Mouse (Mus musculus) liver, adult 2 months (tissue): ENCODE measurements around the gene Lhfpl5. TPM values are rescaled to one million over a fixed set of nuclear protein-coding genes. Genes with fewer than 3 reads are reported as not detected.

Experiments
- DNase-seq: peaks from one replicate; pipeline ENCODE4 v3.0.0-alpha.2; 2011; ENCODE audit warnings: low read depth, low spot score; ENCODE audit errors: extremely low read depth
- H3K27ac ChIP-seq: fragments of 200-500 bp; replicated peaks from 2 replicates; pipeline ENCODE4 v1.5.1; 2012; ENCODE audit warnings: low read depth, mild to moderate bottlenecking, control low read depth, inconsistent platforms, low read length; ENCODE audit not compliant: insufficient read depth
- H3K27me3 ChIP-seq: fragments of 200-500 bp; 2 replicates; pipeline ENCODE4 v1.6.1; 2012; ENCODE audit warnings: mild to moderate bottlenecking, moderate library complexity, low read length, inconsistent platforms; ENCODE audit not compliant: control insufficient read depth, insufficient read depth
- H3K36me3 ChIP-seq: fragments of 200-500 bp; 2 replicates; pipeline ENCODE4 v1.6.1; 2012; ENCODE audit warnings: low read length, inconsistent platforms; ENCODE audit not compliant: control insufficient read depth, insufficient read depth
- H3K4me1 ChIP-seq: fragments of 200-500 bp; 2 replicates; pipeline ENCODE4 v1.6.1; 2011; ENCODE audit warnings: low read length; ENCODE audit not compliant: control insufficient read depth, insufficient read depth
- H3K4me3 ChIP-seq: fragments of 200-500 bp; 2 replicates; pipeline ENCODE4 v1.5.1; 2011; ENCODE audit warnings: low read depth, mild to moderate bottlenecking, control low read depth, low read length, moderate library complexity; ENCODE audit not compliant: insufficient read depth
- H3K79me2 ChIP-seq: fragments of 200-500 bp; 2 replicates; pipeline ENCODE4 v1.6.1; 2012; ENCODE audit warnings: inconsistent platforms, mild to moderate bottlenecking, low read length, moderate library complexity; ENCODE audit not compliant: control insufficient read depth, insufficient read depth
- H3K9ac ChIP-seq: fragments of 200-500 bp; 2 replicates; pipeline ENCODE4 v1.6.1; 2012; ENCODE audit warnings: low read depth, mild to moderate bottlenecking, control low read depth, inconsistent platforms, low read length
- CTCF ChIP-seq: fragments of 200-500 bp; IDR thresholded peaks from 2 replicates; pipeline ENCODE4 v1.5.1; 2011; ENCODE audit warnings: low read depth, low read length, control low read depth
- POLR2A ChIP-seq: fragments of 200-500 bp; IDR thresholded peaks from 2 replicates; pipeline ENCODE4 v1.6.1; 2011; ENCODE audit warnings: low read length, control low read depth; ENCODE audit not compliant: insufficient read depth; ENCODE audit errors: extremely low read depth
- WGBS: fragments of 180-500 bp; shearing (Covaris S2); methylation state at CpG from one replicate; pipeline ENCODE4 v1.1.7; 2018; 5-methylcytosine and 5-hydroxymethylcytosine counted together
- polyA plus RNA-seq: library from polyadenylated mRNA; depleted of rRNA; stranded (reverse); fragments of >200 nt; gene quantifications from 2 replicates; pipeline ENCODE4 v1.2.3, GENCODE M21; 2012; rRNA removed
- total RNA-seq: library from RNA; depleted of rRNA; stranded (reverse); fragments of >200 nt; gene quantifications from 2 replicates; pipeline ENCODE4 v1.2.3, GENCODE M21; 2014; rRNA removed

The Lhfpl5 gene
- total RNA-seq (not detected in 2 replicates), polyA plus RNA-seq (not detected in 2 replicates)

- DNase-seq = no peak
- 16% methylated on average over 50 of the region's 50 CpGs for WGBS
- 0 out of 2 replicates have a peak, but pooled peaks cover 2% of the 10 kb centered on the region for H3K4me1 ChIP-seq
- H3K79me2 ChIP-seq = no peaks in the 10 kb centered on the region
- no peaks in the 10 kb centered on the region for H3K36me3 ChIP-seq
- H3K4me3 ChIP-seq = no peak within 1 kb of the TSS
- TF ChIP-seq POLR2A = no peak
- no peak for TF ChIP-seq CTCF
- H3K27me3 ChIP-seq = no peaks in the 10 kb centered on the region
- no peak within 1 kb of the TSS for H3K9ac ChIP-seq
- no peak within 1 kb of the TSS for H3K27ac ChIP-seq
These were observed at the start of gene Lhfpl5 for GRCm38 (mm10) chr17:28575244-28576125. TSS of gene Lhfpl5 (plus strand) at chr17:28575641.

DNA sequence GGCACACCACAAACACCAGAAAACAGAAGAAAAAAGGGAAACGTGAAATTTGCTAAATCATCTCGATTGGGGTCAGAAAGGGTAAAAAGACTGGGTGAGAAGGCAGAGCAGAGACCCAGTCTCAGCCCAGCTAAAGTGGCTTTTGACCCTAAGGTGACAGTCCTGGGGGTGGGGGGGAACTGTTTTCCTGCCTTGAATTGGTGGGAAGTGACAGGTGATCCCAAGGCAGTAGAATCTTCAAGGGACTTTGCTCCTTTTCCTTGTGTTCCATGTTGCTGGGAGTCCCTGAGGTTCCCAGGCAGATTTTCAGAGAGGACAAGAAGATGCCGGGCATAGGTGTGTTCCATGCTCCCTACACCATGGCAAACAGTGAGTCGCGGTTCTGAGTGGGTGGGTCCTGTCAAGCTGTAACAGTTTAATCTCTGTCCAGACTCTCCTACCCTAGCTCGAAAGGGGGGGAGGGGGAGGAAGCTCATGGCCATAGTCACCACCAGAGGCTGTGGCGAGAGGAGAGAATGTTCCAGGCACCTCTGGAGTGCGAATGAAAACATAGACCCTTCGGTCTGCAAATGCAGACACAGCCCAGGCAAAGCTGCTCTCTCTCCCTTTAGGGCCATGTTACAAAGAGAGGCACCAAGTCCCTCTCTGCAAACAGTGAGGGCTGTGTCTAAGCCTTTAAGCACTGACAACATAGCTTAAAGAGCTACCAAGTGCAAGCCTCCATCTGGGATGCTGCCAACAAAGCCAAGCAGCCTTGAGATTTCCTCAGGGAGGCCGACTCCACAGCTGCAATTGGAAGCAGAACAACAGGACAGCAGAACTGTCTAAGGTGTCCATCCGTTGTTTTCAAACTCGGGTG, 48.0 kb upstream of the Lhfpl5 start:
- H3K79me2 ChIP-seq = no peaks in the 10 kb centered on the region
- TF ChIP-seq POLR2A (no peak), CTCF (no peak)
- no peak overlapping the region for H3K4me3 ChIP-seq
- no peaks in the 10 kb centered on the region for H3K36me3 ChIP-seq
- no peak for DNase-seq
- H3K4me1 ChIP-seq = no peaks in the 10 kb centered on the region; the same call in 1 of the 2 replicates
- no peak overlapping the region for H3K27ac ChIP-seq
- 27% methylated on average over 12 of the region's 12 CpGs for WGBS
- no peaks in the 10 kb centered on the region for H3K27me3 ChIP-seq
- H3K9ac ChIP-seq = no peak overlapping the region

DNA sequence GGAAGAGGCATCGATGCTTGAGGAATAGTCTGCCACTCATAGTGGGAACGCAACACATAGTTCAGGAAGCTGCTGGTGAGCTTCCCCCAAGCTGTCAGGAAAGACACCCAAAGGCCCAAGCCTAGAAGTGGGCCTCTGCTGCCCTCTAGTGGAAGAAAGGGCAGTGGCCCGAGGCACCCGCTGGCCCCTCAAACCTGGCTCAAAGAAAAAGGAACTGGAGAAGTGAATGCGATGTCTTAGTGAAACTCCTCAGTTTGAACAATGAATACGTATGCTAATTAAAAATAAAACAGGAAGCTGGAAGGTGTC, 47.4 kb upstream of the Lhfpl5 start:
- no peaks in the 10 kb centered on the region; the same call in 1 of the 2 replicates for H3K4me1 ChIP-seq
- no peaks in the 10 kb centered on the region for H3K27me3 ChIP-seq
- no peak for TF ChIP-seq POLR2A
- peak; percentile 95 for TF ChIP-seq CTCF
- H3K36me3 ChIP-seq = no peaks in the 10 kb centered on the region
- no peak overlapping the region for H3K4me3 ChIP-seq
- DNase-seq = peak; percentile 28
- H3K79me2 ChIP-seq = no peaks in the 10 kb centered on the region
- 2% methylated on average over 6 of the region's 6 CpGs for WGBS
- no peak overlapping the region for H3K27ac ChIP-seq
- no peak overlapping the region for H3K9ac ChIP-seq

DNA sequence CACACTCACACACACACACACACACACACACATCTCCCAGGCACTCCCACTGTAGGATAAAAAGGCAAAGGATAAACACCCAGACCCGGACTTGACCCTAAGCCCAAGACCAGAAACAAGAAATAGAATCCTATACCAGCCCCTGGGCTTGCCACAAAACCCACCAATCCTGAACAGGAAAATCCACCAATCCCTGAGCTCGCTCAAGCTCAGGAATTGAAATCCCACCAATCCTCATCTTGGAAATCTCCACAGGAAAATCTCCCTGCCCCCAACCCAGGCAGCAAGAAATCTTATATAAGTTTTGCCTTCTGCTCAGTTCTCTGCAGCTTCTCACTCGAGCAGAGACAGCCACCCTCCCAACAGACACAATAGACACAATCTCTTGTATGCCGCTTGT, 46.3 kb upstream of the Lhfpl5 start:
- H3K27ac ChIP-seq = no peak overlapping the region
- H3K36me3 ChIP-seq = no peaks in the 10 kb centered on the region
- no peak for DNase-seq
- WGBS = 80% methylated on average over 4 of the region's 4 CpGs
- no peaks in the 10 kb centered on the region; the same call in 1 of the 2 replicates for H3K4me1 ChIP-seq
- no peak overlapping the region for H3K4me3 ChIP-seq
- H3K79me2 ChIP-seq = no peaks in the 10 kb centered on the region
- no peak overlapping the region for H3K9ac ChIP-seq
- TF ChIP-seq POLR2A (no peak), CTCF (no peak)
- no peaks in the 10 kb centered on the region for H3K27me3 ChIP-seq

DNA sequence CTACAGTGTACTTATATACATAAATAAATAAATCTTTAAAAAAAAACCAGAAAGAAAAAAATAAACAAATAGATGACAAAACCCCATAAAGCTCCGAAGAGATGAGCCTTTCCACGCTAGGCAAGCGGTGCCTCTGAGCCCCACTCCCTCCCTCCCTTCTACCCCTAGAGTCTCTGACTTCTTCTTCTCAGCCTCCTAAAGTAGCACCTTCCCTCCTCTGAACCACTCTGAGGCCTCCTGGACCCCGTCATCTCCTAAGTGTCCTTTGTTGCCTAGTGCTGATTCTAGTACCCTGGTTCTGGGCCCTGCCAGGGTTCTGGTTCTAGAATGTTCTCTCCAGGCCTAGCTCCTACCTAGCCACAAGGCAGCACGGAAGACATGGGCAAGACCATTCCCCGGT, 44.9 kb upstream of the Lhfpl5 start, which contains the start of gene Armc12:
TSS of gene Armc12 (plus strand) at position 301 of the 400 bp plus-strand sequence.
- no peaks in the 10 kb centered on the region for H3K27me3 ChIP-seq
- 97% methylated on average over 6 of the region's 6 CpGs for WGBS
- H3K4me1 ChIP-seq = no peaks in the 10 kb centered on the region
- no peak within 1 kb of the TSS for H3K4me3 ChIP-seq
- no peak within 1 kb of the TSS for H3K27ac ChIP-seq
- H3K79me2 ChIP-seq = no peaks in the 10 kb centered on the region
- no peak within 1 kb of the TSS for H3K9ac ChIP-seq
- TF ChIP-seq CTCF (no peak), POLR2A (no peak)
- no peak for DNase-seq
- H3K36me3 ChIP-seq = no peaks in the 10 kb centered on the region

GRCm38 (mm10) chr17:28531946-28532345, 43.5 kb upstream of the Lhfpl5 start:
- WGBS = 44% methylated on average over 18 of the region's 18 CpGs
- TF ChIP-seq POLR2A (no peak), CTCF (no peak)
- Histone ChIP-seq H3K9ac (no peak overlapping the region), H3K79me2 (no peaks in the 10 kb centered on the region), H3K27ac (no peak overlapping the region), H3K4me3 (no peak overlapping the region), H3K4me1 (no peaks in the 10 kb centered on the region), H3K27me3 (no peaks in the 10 kb centered on the region), H3K36me3 (no peaks in the 10 kb centered on the region)
- DNase-seq = no peak
